Mouse (Mus musculus) bone marrow macrophage, adult 2 months (primary cell): ENCODE results near the gene Luzp1.

Source experiments
- CTCF ChIP-seq: IDR thresholded peaks from 2 replicates; pipeline ENCODE4 v1.5.1; 2012; ENCODE audit warnings: low read depth, mild to moderate bottlenecking, low read length, moderate library complexity
- POLR2A ChIP-seq: IDR thresholded peaks from 2 replicates; pipeline ENCODE4 v1.6.1; 2012; ENCODE audit warnings: mild to moderate bottlenecking, low read depth, low read length, borderline replicate concordance

GRCm38 (mm10) chr4:136592111-136592510 lies 122.5 kb downstream of the Luzp1 start:
- TF ChIP-seq CTCF: no peak
- no peak for TF ChIP-seq POLR2A
